Mouse (Mus musculus): Measurements from ENCODE around the gene Frg2f1.

Frg2f1 gene

DNA sequence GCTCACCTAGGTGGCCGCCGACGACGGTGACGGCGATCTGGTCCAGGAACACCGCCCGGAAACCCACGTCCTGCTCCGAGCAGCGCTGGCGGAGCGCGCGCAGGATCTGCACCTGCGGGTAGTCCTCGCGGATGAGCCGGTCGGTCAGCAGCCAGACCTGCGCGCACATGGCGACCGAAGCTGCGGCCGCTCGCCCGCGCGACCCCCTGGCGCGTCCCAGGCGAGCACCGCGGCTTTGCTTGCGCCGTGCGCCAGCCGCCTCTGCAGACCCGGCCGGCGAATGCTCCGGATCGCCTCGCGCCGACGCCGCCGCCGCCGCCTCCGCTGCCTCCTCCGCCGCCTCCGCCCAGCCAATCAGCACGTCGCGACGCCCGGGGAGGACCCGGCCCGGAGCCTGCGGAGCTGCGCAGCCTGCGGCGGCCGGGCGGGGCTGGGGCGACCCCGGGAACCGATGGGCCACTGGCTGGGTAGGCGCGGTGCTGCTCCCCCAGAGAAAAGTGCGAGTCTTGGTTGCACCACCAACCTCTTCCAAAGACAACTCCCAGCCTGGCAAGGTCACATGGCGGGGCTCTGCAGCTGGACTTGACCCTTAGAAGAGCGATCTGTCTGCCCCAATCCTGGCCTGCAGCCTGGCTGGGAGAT, 46.9 kb downstream of the Frg2f1 start, which contains the start of gene Rimkla:
Gene Rimkla (minus strand): TSS at position 338 of the 642 bp plus-strand sequence.
- peak; percentile 75 for DNase-seq (ENCODE audit: low spot score)

DNA sequence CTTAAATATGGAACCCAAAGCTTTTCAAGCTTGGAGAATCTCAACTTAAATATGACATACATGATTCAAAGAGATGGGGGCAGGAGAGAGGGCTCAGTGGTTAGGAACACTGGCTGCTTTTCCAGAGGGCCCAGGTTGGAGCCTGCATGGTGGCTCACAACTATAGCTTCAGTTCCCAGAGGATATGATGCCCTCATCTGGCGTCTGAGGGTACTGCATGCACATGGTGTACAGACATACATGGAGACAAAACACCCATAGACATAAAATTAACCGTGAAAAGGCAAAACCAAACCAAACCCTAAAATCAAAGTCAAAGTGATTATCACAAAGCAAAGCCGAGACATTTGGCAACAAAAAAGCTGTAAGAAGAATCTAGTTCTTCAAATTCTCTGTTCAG, 48.5 kb downstream of the Frg2f1 start:
- DNase-seq (ENCODE audit: low spot score): peak; percentile 58

DNA sequence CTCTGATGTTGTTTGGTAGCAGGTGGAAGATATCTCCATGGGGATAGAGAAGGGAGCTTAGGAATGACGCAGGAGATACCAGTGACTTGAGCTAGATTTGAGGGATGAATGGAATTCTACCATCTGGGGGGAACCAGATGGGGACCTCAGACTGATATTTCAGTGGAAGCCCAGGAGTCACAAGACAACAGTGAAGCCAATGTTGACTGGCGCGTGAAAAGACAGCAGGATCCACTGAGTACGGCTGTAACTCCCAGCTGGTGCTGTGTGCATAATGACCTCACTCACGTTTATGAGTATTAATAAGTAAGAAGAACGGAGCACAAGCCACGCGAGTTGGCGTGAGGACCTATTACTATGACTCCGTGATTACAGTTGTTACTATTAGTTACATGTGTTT, 49.7 kb downstream of the Frg2f1 start:
- no peak for DNase-seq (ENCODE audit: low spot score)

DNA sequence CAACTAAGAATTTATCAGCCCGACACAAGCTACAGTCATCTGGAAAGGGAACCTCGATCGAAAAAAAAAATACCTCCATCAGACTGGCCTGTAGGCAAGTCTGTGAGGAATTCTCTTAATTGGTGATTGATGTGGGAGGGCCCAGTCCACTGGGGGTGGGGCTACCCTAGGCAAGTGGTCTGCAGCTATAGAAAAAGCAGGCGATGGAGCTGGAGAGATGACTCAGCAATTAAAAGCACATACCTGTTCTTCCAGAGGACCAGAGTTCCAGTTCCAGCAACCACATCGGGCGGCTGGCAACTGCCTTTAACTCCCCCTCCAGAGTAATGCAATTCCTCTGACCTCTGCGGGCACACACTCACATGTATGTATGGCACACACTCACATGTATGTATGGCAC, 54.4 kb downstream of the Frg2f1 start:
- DNase-seq (ENCODE audit: low spot score): no peak

DNA sequence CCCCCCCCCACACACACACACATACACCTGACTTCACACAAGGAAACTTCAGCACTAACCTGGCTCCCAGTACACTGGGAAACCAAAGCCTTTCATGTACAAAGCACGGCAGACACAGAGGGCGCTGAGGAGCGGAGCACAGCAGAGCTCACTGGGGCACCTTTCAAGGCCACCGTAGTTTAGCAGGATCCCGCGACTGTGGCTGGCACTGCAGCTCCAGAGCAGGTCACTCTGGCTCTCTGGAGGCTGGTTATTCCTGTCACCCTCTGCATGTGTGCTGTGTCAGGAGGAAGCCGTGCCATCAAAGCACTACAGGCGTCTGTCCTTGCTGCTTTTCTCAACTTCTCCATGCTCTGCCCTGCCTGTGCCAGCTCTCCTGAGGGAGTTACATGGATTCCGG, 56.3 kb downstream of the Frg2f1 start:
- DNase-seq (ENCODE audit: low spot score): no peak

Data from embryo, embryonic 10.5 days (tissue).